Mouse (Mus musculus) stomach, postnatal 0 days (tissue): Measurements from ENCODE around the gene Klrb1f.
"Not testable (repeated sequence)": the region's sequence is repeated elsewhere in the genome, so short reads cannot be mapped to it uniquely, and the experiment has no call there.

Source experiments
- CTCF ChIP-seq: IDR thresholded peaks from 2 replicates; pipeline ENCODE4 v1.5.1; 2016; ENCODE audit warnings: antibody characterized with exemption, low read depth, mild to moderate bottlenecking, moderate library complexity
- EP300 ChIP-seq: optimal IDR thresholded peaks from 2 replicates; pipeline ENCODE3; 2016; ENCODE audit warnings: antibody characterized with exemption

DNA sequence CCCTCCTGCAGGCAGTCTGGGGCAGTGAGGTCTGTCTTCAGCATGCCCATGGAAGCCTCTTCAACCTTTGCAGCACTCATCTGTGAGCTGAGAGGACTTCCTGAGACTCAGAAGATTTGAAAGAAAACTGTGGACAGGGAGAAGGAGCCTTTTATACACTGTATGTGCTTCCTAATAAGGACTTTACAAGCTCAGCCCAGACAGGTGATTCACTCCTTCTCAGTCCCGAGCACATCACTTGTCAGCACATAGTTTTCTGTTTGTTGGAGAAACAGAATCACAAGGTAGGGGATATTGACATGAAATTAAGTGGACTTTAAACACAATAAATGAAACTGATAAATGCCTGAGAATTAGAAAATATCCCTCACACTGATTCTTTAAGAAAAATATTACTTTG is 55.1 kb downstream of the Klrb1f start, which contains the start of gene Clec2e:
- not testable (repeated sequence) for TF ChIP-seq EP300, CTCF
